Mouse (Mus musculus): Measurements from ENCODE around the gene Sap18b. TPM values are rescaled to one million over a fixed set of nuclear protein-coding genes. Genes with fewer than 3 reads are reported as not detected.

Sap18b gene
- polyA plus RNA-seq, 1 experiment from 2014 or later = 256 TPM

DNA sequence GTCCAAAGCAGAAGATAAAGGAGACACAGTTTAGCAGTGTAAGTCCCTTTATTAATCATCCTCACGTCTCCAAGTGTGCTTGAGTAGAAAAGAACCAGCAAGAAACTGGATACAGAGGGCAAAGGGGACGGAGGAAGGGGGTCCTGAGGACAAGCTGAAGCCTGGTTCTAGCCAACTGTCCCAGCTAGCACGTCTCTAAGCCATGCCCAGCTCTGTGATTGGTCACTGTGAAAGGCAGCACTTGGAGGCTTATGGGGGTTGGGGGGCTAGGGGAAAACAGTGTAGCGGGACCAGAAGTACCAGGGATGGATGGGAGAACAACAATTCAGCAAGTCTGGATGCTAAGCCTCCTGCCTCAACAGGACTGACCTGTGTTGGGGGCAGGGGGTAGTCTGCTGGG lies 10.7 kb downstream of the Sap18b start:
- Histone ChIP-seq H3K4me1 (ENCODE audit: control insufficient read depth, insufficient read depth, low read depth, low read length) (peaks cover 12% of the 10 kb centered on the region), H3K4me3 (ENCODE audit: low read length) (no peak overlapping the region), H3K27ac (ENCODE audit: low read depth, low read length) (no peak overlapping the region), H3K4me2 (ENCODE audit: low read length) (no peak overlapping the region), H3K36me3 (ENCODE audit: control insufficient read depth, insufficient read depth, low read length) (peaks cover 14% of the 10 kb centered on the region), H3K9me3 (ENCODE audit: control insufficient read depth, low read length) (no peaks in the 10 kb centered on the region), H3K27me3 (replicated peaks; ENCODE audit: control insufficient read depth, insufficient read depth, low read length) (no peaks in the 10 kb centered on the region), H3K9ac (ENCODE audit: low read depth, low read length) (no peak overlapping the region)
- ATAC-seq = no peak
- WGBS = 73% methylated on average over 4 of the region's 4 CpGs

DNA sequence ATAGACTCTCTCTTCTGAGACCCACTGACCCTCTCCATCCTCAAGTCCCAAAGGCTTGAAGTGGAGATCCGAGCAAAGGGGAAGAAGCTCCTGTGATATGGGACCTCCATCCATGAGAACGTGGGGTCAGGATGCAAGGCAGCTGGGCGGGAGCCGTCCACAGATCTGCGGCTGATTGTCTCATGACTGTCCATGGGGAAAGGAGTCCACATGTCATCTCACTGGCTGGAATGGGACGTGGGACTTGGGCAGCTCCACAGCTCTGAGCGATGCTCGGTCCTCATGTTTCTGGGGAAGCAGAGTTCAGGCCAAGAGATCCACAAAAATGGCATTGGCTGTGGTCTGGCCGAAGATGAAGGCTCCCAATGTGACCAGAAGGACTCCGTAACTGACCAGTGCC lies 12.1 kb downstream of the Sap18b start:
- no peaks in the 10 kb centered on the region for H3K9me3 ChIP-seq (ENCODE audit: control insufficient read depth, low read length)
- peaks cover 12% of the 10 kb centered on the region for H3K4me1 ChIP-seq (ENCODE audit: control insufficient read depth, insufficient read depth, low read depth, low read length)
- H3K36me3 ChIP-seq (ENCODE audit: control insufficient read depth, insufficient read depth, low read length) = peaks cover 17% of the 10 kb centered on the region
- H3K27me3 ChIP-seq (replicated peaks; ENCODE audit: control insufficient read depth, insufficient read depth, low read length) = no peaks in the 10 kb centered on the region
- no peak for ATAC-seq
- WGBS = 98% methylated on average over 10 of the region's 10 CpGs
- H3K4me3 ChIP-seq (ENCODE audit: low read length) = no peak overlapping the region
- no peak overlapping the region for H3K4me2 ChIP-seq (ENCODE audit: low read length)
- H3K9ac ChIP-seq (ENCODE audit: low read depth, low read length) = no peak overlapping the region
- no peak overlapping the region for H3K27ac ChIP-seq (ENCODE audit: low read depth, low read length)

DNA sequence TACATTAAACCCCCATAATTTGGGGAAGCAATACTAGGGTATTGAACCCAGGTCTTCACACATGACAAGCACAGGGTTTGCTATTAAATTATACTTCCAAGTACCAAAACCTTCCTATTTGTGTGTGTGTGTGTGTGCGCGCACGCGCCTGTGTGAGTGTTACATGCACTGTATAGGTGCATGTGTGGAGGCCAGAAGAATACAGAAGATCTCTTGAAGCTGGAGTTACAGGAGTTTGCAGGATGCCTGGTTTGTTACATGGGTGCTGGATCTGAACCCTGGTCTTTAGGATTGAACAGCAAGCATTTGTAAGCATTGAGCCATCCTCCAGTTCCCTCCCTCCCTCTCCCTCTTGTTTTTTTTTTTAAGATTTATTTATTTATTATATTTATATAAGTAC lies 14.1 kb downstream of the Sap18b start:
- Histone ChIP-seq H3K27me3 (replicated peaks; ENCODE audit: control insufficient read depth, insufficient read depth, low read length) (no peaks in the 10 kb centered on the region), H3K36me3 (ENCODE audit: control insufficient read depth, insufficient read depth, low read length) (peaks cover 22% of the 10 kb centered on the region), H3K4me2 (ENCODE audit: low read length) (no peak overlapping the region), H3K9me3 (ENCODE audit: control insufficient read depth, low read length) (no peaks in the 10 kb centered on the region), H3K9ac (ENCODE audit: low read depth, low read length) (no peak overlapping the region), H3K4me1 (ENCODE audit: control insufficient read depth, insufficient read depth, low read depth, low read length) (no peaks in the 10 kb centered on the region), H3K27ac (ENCODE audit: low read depth, low read length) (no peak overlapping the region), H3K4me3 (ENCODE audit: low read length) (no peak overlapping the region)
- ATAC-seq = no peak
- 96% methylated on average over 4 of the region's 4 CpGs for WGBS

DNA sequence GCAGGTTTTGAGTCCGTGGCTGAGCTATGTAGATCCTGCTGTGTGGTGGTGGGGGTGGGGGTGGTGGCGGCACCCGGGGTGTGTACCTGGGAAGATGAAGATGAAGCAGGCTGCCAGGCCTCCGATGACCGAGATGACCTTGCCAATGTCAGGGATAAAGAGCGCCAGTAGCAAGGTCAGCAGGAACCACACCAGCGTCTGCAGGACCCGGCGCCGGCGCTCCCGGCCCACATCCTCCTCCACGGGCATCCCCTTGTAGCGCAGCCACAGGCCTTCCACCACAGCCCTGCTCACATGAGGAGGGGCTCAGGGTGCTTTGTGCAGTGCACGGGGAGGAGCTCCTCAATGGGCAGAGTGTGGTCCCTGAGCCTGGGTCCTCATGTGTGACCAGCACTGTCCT lies 16.3 kb downstream of the Sap18b start:
- Histone ChIP-seq H3K9me3 (ENCODE audit: control insufficient read depth, low read length) (no peaks in the 10 kb centered on the region), H3K36me3 (ENCODE audit: control insufficient read depth, insufficient read depth, low read length) (peaks cover 30% of the 10 kb centered on the region), H3K4me3 (ENCODE audit: low read length) (no peak overlapping the region), H3K9ac (ENCODE audit: low read depth, low read length) (no peak overlapping the region), H3K27ac (ENCODE audit: low read depth, low read length) (no peak overlapping the region), H3K4me2 (ENCODE audit: low read length) (no peak overlapping the region), H3K4me1 (ENCODE audit: control insufficient read depth, insufficient read depth, low read depth, low read length) (no peaks in the 10 kb centered on the region), H3K27me3 (replicated peaks; ENCODE audit: control insufficient read depth, insufficient read depth, low read length) (no peaks in the 10 kb centered on the region)
- 94% methylated on average over 14 of the region's 15 CpGs for WGBS
- ATAC-seq = no peak

DNA sequence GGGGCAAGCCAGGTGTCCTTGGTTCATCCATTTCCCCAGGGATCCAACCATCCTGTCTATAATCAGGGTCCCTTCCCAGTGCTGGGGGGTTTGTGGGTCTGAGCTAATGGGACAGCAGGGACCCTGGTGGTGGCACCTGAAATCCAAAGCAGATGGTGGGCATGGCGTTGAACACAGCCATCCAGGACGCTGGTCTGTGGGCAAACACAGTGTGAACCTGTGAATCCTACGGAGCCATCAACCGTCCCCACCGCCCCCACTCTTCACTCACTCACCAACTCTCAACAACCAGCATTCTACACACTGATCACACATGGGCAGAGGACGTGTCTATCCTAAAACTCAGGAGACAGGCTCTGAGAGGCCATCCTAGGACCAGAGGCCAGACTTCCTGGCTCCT lies 18.8 kb downstream of the Sap18b start:
- 96% methylated on average over 6 of the region's 6 CpGs for WGBS
- H3K27me3 ChIP-seq (replicated peaks; ENCODE audit: control insufficient read depth, insufficient read depth, low read length) = no peaks in the 10 kb centered on the region
- no peaks in the 10 kb centered on the region for H3K4me1 ChIP-seq (ENCODE audit: control insufficient read depth, insufficient read depth, low read depth, low read length)
- no peak overlapping the region for H3K27ac ChIP-seq (ENCODE audit: low read depth, low read length)
- no peak for ATAC-seq
- H3K9ac ChIP-seq (ENCODE audit: low read depth, low read length) = no peak overlapping the region
- H3K36me3 ChIP-seq (ENCODE audit: control insufficient read depth, insufficient read depth, low read length) = peaks cover 21% of the 10 kb centered on the region
- no peak overlapping the region for H3K4me2 ChIP-seq (ENCODE audit: low read length)
- H3K4me3 ChIP-seq (ENCODE audit: low read length) = no peak overlapping the region
- H3K9me3 ChIP-seq (ENCODE audit: control insufficient read depth, low read length) = no peaks in the 10 kb centered on the region

DNA sequence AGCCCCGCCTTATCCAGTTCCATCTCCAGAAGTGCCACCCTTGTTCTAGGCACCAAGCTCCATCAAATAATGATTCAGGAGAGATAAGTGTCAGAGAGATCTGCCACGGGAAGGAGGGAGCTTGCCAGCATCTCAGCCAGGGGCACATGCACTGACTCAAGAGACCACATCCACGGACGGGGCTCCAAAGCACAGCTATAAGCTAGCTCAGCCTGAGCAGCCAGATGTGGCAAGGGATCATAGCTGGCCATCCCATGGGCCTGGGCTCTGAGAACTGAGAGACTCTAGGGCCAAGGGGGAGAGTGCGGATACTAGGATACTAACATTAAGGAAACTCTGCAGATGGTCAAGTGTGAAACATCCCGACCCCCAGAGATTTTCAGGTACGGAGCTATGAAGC lies 19.9 kb downstream of the Sap18b start:
- Histone ChIP-seq H3K27me3 (replicated peaks; ENCODE audit: control insufficient read depth, insufficient read depth, low read length) (no peaks in the 10 kb centered on the region), H3K9me3 (ENCODE audit: control insufficient read depth, low read length) (no peaks in the 10 kb centered on the region), H3K4me2 (ENCODE audit: low read length) (no peak overlapping the region), H3K27ac (ENCODE audit: low read depth, low read length) (no peak overlapping the region), H3K9ac (ENCODE audit: low read depth, low read length) (no peak overlapping the region), H3K36me3 (ENCODE audit: control insufficient read depth, insufficient read depth, low read length) (peaks cover 18% of the 10 kb centered on the region), H3K4me1 (ENCODE audit: control insufficient read depth, insufficient read depth, low read depth, low read length) (no peaks in the 10 kb centered on the region), H3K4me3 (ENCODE audit: low read length) (no peak overlapping the region)
- ATAC-seq = no peak
- 86% methylated on average over 7 of the region's 7 CpGs for WGBS

DNA sequence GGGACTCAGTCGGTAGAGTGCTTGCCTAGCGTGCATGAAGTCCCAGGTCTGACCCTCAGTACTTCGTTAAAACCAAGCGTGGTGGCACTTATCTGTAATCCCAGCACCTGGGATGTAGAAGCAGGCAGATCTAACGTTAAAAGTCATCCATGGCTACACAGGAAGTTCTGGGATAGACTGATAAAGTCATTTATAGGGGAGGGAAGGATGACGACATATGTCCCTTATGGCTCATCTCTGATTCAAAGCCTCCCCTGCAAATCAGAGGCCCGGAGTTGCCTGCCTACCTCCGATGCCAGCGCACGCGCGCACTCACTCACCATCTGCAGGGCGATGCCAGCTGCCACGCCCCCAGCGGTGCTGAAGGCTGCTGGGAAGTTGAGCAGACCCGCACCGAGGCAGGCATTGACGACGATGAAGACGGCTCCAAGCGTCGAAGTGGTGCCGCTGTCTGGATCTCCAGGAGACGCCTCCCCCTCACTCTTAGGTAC lies 23.0 kb downstream of the Sap18b start:
- H3K4me1 ChIP-seq (ENCODE audit: control insufficient read depth, insufficient read depth, low read depth, low read length) = peaks cover 8% of the 10 kb centered on the region
- WGBS = 82% methylated on average over 22 of the region's 24 CpGs
- ATAC-seq = no peak
- no peaks in the 10 kb centered on the region for H3K27me3 ChIP-seq (replicated peaks; ENCODE audit: control insufficient read depth, insufficient read depth, low read length)
- no peak overlapping the region for H3K9ac ChIP-seq (ENCODE audit: low read depth, low read length)
- peaks cover 15% of the 10 kb centered on the region; the same call in 1 of the 2 replicates for H3K36me3 ChIP-seq (ENCODE audit: control insufficient read depth, insufficient read depth, low read length)
- H3K4me2 ChIP-seq (ENCODE audit: low read length) = no peak overlapping the region
- H3K4me3 ChIP-seq (ENCODE audit: low read length) = no peak overlapping the region
- H3K9me3 ChIP-seq (ENCODE audit: control insufficient read depth, low read length) = no peaks in the 10 kb centered on the region
- H3K27ac ChIP-seq (ENCODE audit: low read depth, low read length) = no peak overlapping the region

DNA sequence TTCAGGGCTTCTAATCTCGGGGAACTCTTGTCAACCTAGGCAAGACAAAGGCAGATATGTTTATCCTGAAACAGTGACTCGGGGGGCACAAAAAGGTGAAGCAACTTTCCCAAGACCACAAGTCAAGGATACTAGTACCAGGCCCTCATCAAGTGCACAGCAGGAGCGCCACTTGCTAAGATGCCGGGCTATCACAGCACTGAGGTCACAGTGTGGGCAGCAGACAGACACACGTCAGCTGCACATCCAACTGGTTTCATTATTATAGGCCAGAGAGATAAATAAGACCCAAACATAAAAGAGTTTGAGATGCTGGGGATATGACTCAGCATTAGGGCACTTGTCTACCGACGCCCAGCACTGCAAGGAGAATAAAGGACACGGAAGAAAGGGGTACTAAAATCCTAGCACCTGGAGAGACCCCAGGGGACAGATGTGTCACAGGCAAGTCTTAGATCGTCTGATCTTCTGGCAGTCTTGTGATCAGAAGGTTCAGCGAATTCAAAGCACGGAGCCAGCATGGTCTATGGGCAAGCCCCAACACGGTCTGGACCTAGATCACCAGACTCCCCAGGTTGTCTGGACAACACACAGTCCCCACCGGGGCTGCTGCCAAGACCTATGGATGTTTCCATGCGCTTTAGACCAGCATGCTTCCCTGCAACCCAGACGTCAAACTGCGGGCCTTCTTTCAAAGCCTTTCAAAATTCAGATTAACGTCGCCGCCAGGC lies 23.8 kb downstream of the Sap18b start:
- Histone ChIP-seq H3K9me3 (ENCODE audit: control insufficient read depth, low read length) (no peaks in the 10 kb centered on the region), H3K27me3 (replicated peaks; ENCODE audit: control insufficient read depth, insufficient read depth, low read length) (no peaks in the 10 kb centered on the region), H3K36me3 (ENCODE audit: control insufficient read depth, insufficient read depth, low read length) (peaks cover 12% of the 10 kb centered on the region; the same call in 1 of the 2 replicates), H3K4me1 (ENCODE audit: control insufficient read depth, insufficient read depth, low read depth, low read length) (peaks cover 10% of the 10 kb centered on the region), H3K27ac (ENCODE audit: low read depth, low read length) (no peak overlapping the region), H3K4me3 (ENCODE audit: low read length) (no peak overlapping the region), H3K9ac (ENCODE audit: low read depth, low read length) (no peak overlapping the region), H3K4me2 (ENCODE audit: low read length) (no peak overlapping the region)
- no peak for ATAC-seq
- WGBS = 93% methylated on average over 19 of the region's 19 CpGs

DNA sequence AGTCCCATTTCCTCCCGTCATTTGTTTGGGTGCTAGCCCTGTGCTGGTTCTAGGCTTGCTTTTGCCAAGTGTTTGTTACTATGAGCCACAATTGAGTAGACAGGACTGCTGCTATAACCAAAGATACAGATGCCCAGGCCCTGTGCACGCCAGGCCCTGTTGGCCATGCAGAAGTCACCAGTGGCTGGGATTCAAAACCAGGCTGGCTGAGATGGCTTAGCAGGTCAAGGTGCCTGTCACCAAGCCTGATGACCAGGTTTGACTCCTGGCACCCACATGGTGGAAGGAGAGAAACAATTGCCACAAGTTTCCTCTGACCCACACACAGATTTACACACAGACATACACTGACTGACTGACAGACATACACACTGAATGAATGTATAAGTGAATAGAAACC lies 25.2 kb downstream of the Sap18b start:
- no peak overlapping the region for H3K27ac ChIP-seq (ENCODE audit: low read depth, low read length)
- H3K9ac ChIP-seq (ENCODE audit: low read depth, low read length) = no peak overlapping the region
- no peaks in the 10 kb centered on the region for H3K27me3 ChIP-seq (replicated peaks; ENCODE audit: control insufficient read depth, insufficient read depth, low read length)
- H3K9me3 ChIP-seq (ENCODE audit: control insufficient read depth, low read length) = no peaks in the 10 kb centered on the region
- 98% methylated on average over 2 of the region's 2 CpGs for WGBS
- no peak overlapping the region for H3K4me2 ChIP-seq (ENCODE audit: low read length)
- H3K4me3 ChIP-seq (ENCODE audit: low read length) = no peak overlapping the region
- H3K36me3 ChIP-seq (ENCODE audit: control insufficient read depth, insufficient read depth, low read length) = peaks cover 7% of the 10 kb centered on the region; the same call in 1 of the 2 replicates
- ATAC-seq = no peak
- peaks cover 10% of the 10 kb centered on the region for H3K4me1 ChIP-seq (ENCODE audit: control insufficient read depth, insufficient read depth, low read depth, low read length)

Data from hindbrain, embryonic 16.5 days (tissue).